Mouse (Mus musculus) neutrophil, adult 5-6 weeks (primary cell): Measurements from ENCODE around the gene Olfr420. TPM values are rescaled to one million over a fixed set of nuclear protein-coding genes. Genes with fewer than 3 reads are reported as not detected.

Experiments
- ATAC-seq: fragments of 151-379, 151-347 bp; 2 replicates; pipeline ENCODE4 v1.8.0; 2017; ENCODE audit warnings: mild to moderate bottlenecking, moderate TSS enrichment; ENCODE audit not compliant: insufficient number of reproducible peaks, poor library complexity, low FRiP score, severe bottlenecking; ENCODE audit errors: extremely low read depth
- total RNA-seq: library from RNA; stranded (forward); fragments of 200-1000 nt; gene quantifications from 2 replicates; pipeline ENCODE4 v1.2.3, GENCODE M21; 2017

Gene Olfr420
- total RNA-seq, result not detected in 2 replicates

- ATAC-seq, result no peak
Measured at GRCm38 (mm10) chr1:174155333-174155732, at the start of gene Olfr420. Gene Olfr420, plus strand, starts transcription at chr1:174155633.

- no peak for ATAC-seq
Measured at GRCm38 (mm10) chr1:174121062-174121461, 34.4 kb upstream of the Olfr420 start, which contains the start of gene Olfr231. Gene Olfr231, minus strand, starts transcription at chr1:174121162.

- no peak for ATAC-seq
Measured at GRCm38 (mm10) chr1:174131217-174131616, 24.2 kb upstream of the Olfr420 start, which contains the start of gene Olfr424. Gene Olfr424, plus strand, starts transcription at chr1:174131517.

GRCm38 (mm10) chr1:174131999-174132398 lies 23.4 kb upstream of the Olfr420 start:
- no peak for ATAC-seq

GRCm38 (mm10) chr1:174141384-174141783 lies 14.0 kb upstream of the Olfr420 start:
- ATAC-seq, result peak; percentile 90

GRCm38 (mm10) chr1:174146696-174147095 lies 8.7 kb upstream of the Olfr420 start:
- no peak for ATAC-seq

- ATAC-seq, result no peak
Measured at GRCm38 (mm10) chr1:174149289-174149688, 6.1 kb upstream of the Olfr420 start.

- no peak for ATAC-seq
Measured at GRCm38 (mm10) chr1:174157622-174158021, 2.2 kb downstream of the Olfr420 start.

GRCm38 (mm10) chr1:174158512-174158911 lies 3.1 kb downstream of the Olfr420 start:
- ATAC-seq, result no peak

- no peak for ATAC-seq
Measured at GRCm38 (mm10) chr1:174159095-174159494, 3.7 kb downstream of the Olfr420 start.

GRCm38 (mm10) chr1:174169024-174169423 lies 13.6 kb downstream of the Olfr420 start:
- ATAC-seq, result no peak

GRCm38 (mm10) chr1:174170706-174171501 lies 15.5 kb downstream of the Olfr420 start:
- ATAC-seq, result no peak

GRCm38 (mm10) chr1:174171537-174171936 lies 16.1 kb downstream of the Olfr420 start:
- no peak for ATAC-seq

- no peak for ATAC-seq
Measured at GRCm38 (mm10) chr1:174172605-174173004, 17.2 kb downstream of the Olfr420 start, which contains the start of gene Spta1. Gene Spta1, plus strand, starts transcription at chr1:174172776.

GRCm38 (mm10) chr1:174204699-174205098 lies 49.3 kb downstream of the Olfr420 start:
- ATAC-seq, result no peak

Other genes with a start within 250 kb of the Olfr420 start
- 14.8 and 16.9 TPM in 2 replicates for gene Ifi211, start 242.6 kb upstream of the Olfr420 start, total RNA-seq
- 805 and 849 TPM in 2 replicates for gene Mndal, start 213.1 kb upstream of the Olfr420 start, total RNA-seq
- gene Ifi203, start 213.0 kb upstream of the Olfr420 start, total RNA-seq, result 225 and 245 TPM in 2 replicates
- gene Ifi202b, start 172.9 kb upstream of the Olfr420 start, total RNA-seq, result 0.23 and 0.25 TPM in 2 replicates
- 4.7 and 7.6 TPM in 2 replicates for gene Ifi205, start 123.8 kb upstream of the Olfr420 start, total RNA-seq
- 0.35 and 0.37 TPM in 2 replicates for gene Olfr433, start 114.9 kb upstream of the Olfr420 start, total RNA-seq
- not detected in 2 replicates for gene Olfr432, start 106.4 kb upstream of the Olfr420 start, total RNA-seq
- not detected in 2 replicates for gene Olfr430, start 89.0 kb upstream of the Olfr420 start, total RNA-seq
- not detected in 2 replicates for gene Olfr429, start 71.3 kb upstream of the Olfr420 start, total RNA-seq
- gene Olfr427, start 58.7 kb upstream of the Olfr420 start, total RNA-seq, result 0.12 TPM in 1 of 2 replicates, not detected in the other
- not detected in 2 replicates for gene Olfr231, start 34.5 kb upstream of the Olfr420 start, total RNA-seq
- not detected in 2 replicates for gene Olfr424, start 24.1 kb upstream of the Olfr420 start, total RNA-seq
- 5.7 and 5.9 TPM in 2 replicates for gene Spta1, start 17.1 kb downstream of the Olfr420 start, total RNA-seq
- not detected in 2 replicates for gene Olfr419, start 96.4 kb downstream of the Olfr420 start, total RNA-seq
- gene Mptx1, start 174.9 kb downstream of the Olfr420 start, total RNA-seq, result not detected in 2 replicates
- not detected in 2 replicates for gene Olfr417, start 209.5 kb downstream of the Olfr420 start, total RNA-seq
- not detected in 2 replicates for gene Olfr248, start 235.4 kb downstream of the Olfr420 start, total RNA-seq